Mouse (Mus musculus) brown adipose tissue, adult 24 weeks (tissue): Measurements from ENCODE around the gene Ift140. TPM values are rescaled to one million over a fixed set of nuclear protein-coding genes. Genes with fewer than 3 reads are reported as not detected.

Experiments used
- H3K27ac ChIP-seq: fragments of 200-500 bp; replicated peaks from 2 replicates; pipeline ENCODE4 v1.5.1; 2012; ENCODE audit warnings: low read depth, mild to moderate bottlenecking, low read length
- H3K4me1 ChIP-seq: fragments of 200-500 bp; 2 replicates; pipeline ENCODE4 v1.6.1; 2012; ENCODE audit warnings: low read length, mixed read lengths; ENCODE audit not compliant: control insufficient read depth, insufficient read depth, insufficient read length
- H3K4me3 ChIP-seq: fragments of 200-500 bp; 2 replicates; pipeline ENCODE4 v1.5.1; 2012; ENCODE audit warnings: low read depth, mild to moderate bottlenecking, low read length, moderate library complexity; ENCODE audit not compliant: insufficient read depth
- polyA plus RNA-seq: library from polyadenylated mRNA; stranded (reverse); fragments of >200 nt; gene quantifications from 2 replicates; pipeline ENCODE4 v1.2.4, GENCODE M21; 2012; ENCODE audit not compliant: missing spikeins, insufficient read depth, insufficient read length

Ift140 gene
- polyA plus RNA-seq: 3.8 and 4.1 TPM in 2 replicates

GRCm38 (mm10) chr17:25015655-25016291 lies at the start of gene Ift140, which contains the start of gene Cramp1l:
TSS of gene Ift140 (plus strand) at chr17:25016085.
TSS of gene Cramp1l (minus strand) at chr17:25015788.
- peak within 1 kb of the TSS; percentile 91 for H3K4me3 ChIP-seq
- H3K27ac ChIP-seq: peak within 1 kb of the TSS; percentile 59
- H3K4me1 ChIP-seq: no peaks in the 10 kb centered on the region

- H3K27ac ChIP-seq: no peak overlapping the region
- no peak overlapping the region for H3K4me3 ChIP-seq
- H3K4me1 ChIP-seq: no peaks in the 10 kb centered on the region
These were observed 28.7 kb upstream of the Ift140 start for GRCm38 (mm10) chr17:24987221-24987620.

- H3K4me3 ChIP-seq: no peak overlapping the region
- H3K4me1 ChIP-seq: peaks cover 9% of the 10 kb centered on the region; the same call in 1 of the 2 replicates
- no peak overlapping the region for H3K27ac ChIP-seq
These were observed 21.2 kb upstream of the Ift140 start for GRCm38 (mm10) chr17:24994721-24995120.

- H3K4me3 ChIP-seq: no peak overlapping the region
- no peak overlapping the region for H3K27ac ChIP-seq
- 0 out of 2 replicates have a peak, but pooled peaks cover 5% of the 10 kb centered on the region for H3K4me1 ChIP-seq
These were observed 10.8 kb upstream of the Ift140 start for GRCm38 (mm10) chr17:25005102-25005501.

GRCm38 (mm10) chr17:25007480-25007879 lies 8.4 kb upstream of the Ift140 start:
- no peak overlapping the region for H3K4me3 ChIP-seq
- H3K27ac ChIP-seq: no peak overlapping the region
- H3K4me1 ChIP-seq: 0 out of 2 replicates have a peak, but pooled peaks cover 3% of the 10 kb centered on the region

- Histone ChIP-seq H3K27ac (peak overlapping the region; percentile 69), H3K4me3 (peak overlapping the region; percentile 87), H3K4me1 (no peaks in the 10 kb centered on the region)
These were observed 2.0 kb upstream of the Ift140 start for GRCm38 (mm10) chr17:25013606-25014501.

GRCm38 (mm10) chr17:25014841-25015570 lies 879 bp upstream of the Ift140 start:
- Histone ChIP-seq H3K4me1 (no peaks in the 10 kb centered on the region), H3K27ac (peak overlapping the region; percentile 59), H3K4me3 (peak overlapping the region; percentile 66)

GRCm38 (mm10) chr17:25016292-25017132 lies 627 bp downstream of the Ift140 start:
- Histone ChIP-seq H3K4me1 (no peaks in the 10 kb centered on the region), H3K4me3 (peak overlapping the region; percentile 91), H3K27ac (peak overlapping the region; percentile 58)

- no peak overlapping the region for H3K27ac ChIP-seq
- no peaks in the 10 kb centered on the region for H3K4me1 ChIP-seq
- H3K4me3 ChIP-seq: no peak overlapping the region
These were observed 20.3 kb downstream of the Ift140 start for GRCm38 (mm10) chr17:25036183-25036582.

- peak overlapping the region; percentile 35 for H3K27ac ChIP-seq
- H3K4me3 ChIP-seq: no peak overlapping the region
- peaks cover 7% of the 10 kb centered on the region for H3K4me1 ChIP-seq
These were observed 29.0 kb downstream of the Ift140 start for GRCm38 (mm10) chr17:25044879-25045278.

- peak overlapping the region; percentile 66 for H3K27ac ChIP-seq
- H3K4me3 ChIP-seq: no peak overlapping the region
These were observed 29.4 kb downstream of the Ift140 start for GRCm38 (mm10) chr17:25045281-25045680.

GRCm38 (mm10) chr17:25047143-25047542 lies 31.3 kb downstream of the Ift140 start:
- peaks cover 7% of the 10 kb centered on the region for H3K4me1 ChIP-seq
- no peak overlapping the region for H3K27ac ChIP-seq
- no peak overlapping the region for H3K4me3 ChIP-seq

More at GRCm38 (mm10) chr17:25045281-25045680, 29.4 kb downstream of the Ift140 start:
- H3K4me1 ChIP-seq: peaks cover 7% of the 10 kb centered on the region

- no peaks in the 10 kb centered on the region for H3K4me1 ChIP-seq
- no peak overlapping the region for H3K27ac ChIP-seq
- no peak overlapping the region for H3K4me3 ChIP-seq
These were observed 37.4 kb downstream of the Ift140 start for GRCm38 (mm10) chr17:25053274-25053673.

GRCm38 (mm10) chr17:25057041-25057440 lies 41.2 kb downstream of the Ift140 start:
- Histone ChIP-seq H3K27ac (no peak overlapping the region), H3K4me1 (peaks cover 8% of the 10 kb centered on the region; the same call in 1 of the 2 replicates), H3K4me3 (no peak overlapping the region)
